In genomic region chr10:8917798-8918197, GRCm38 (mm10) we compare ENCODE assay signal across 29 mouse cellular contexts. TPM values are rescaled to one million over a fixed set of nuclear protein-coding genes. Genes with fewer than 3 reads are reported as not detected.
DNase-seq lines count a peak whose midpoint lies in the region; ATAC-seq and TF ChIP-seq lines count a peak whose summit lies in the region.
"Had no signal": no experiment of that assay in that cellular context is flagged by ENCODE, and none has a peak within 500 bp of the region (broad histone marks: within the 10 kb centered on the region; RNA-seq: fewer than 3 reads in every experiment).

No protein-coding gene starts in this region.

- H3K79me2 ChIP-seq in heart, adult 2 months (replicated peaks; ENCODE audit: control insufficient read depth, insufficient read depth, low read length) = no peaks in the 10 kb centered on the region

- TF ChIP-seq CTCF in heart, adult 2 months (IDR thresholded peaks at IDR 0.05) = no peak
- no peak for TF ChIP-seq CTCF in heart, postnatal 0 days (IDR thresholded peaks at IDR 0.05; ENCODE audit: low read depth)
- no peak for TF ChIP-seq CTCF in lung, postnatal 0 days (IDR thresholded peaks at IDR 0.05)

- peak overlapping the region; percentile 46 for H3K27ac ChIP-seq in heart, adult 2 months
- H3K27ac ChIP-seq in heart, postnatal 0 days (ENCODE audit: low read depth) = peak overlapping the region; percentile 70
- H3K27ac ChIP-seq in lung, postnatal 0 days (ENCODE audit: low read length) = peak overlapping the region; percentile 16; the same call in 1 of the 2 replicates
- no peak overlapping the region for H3K27ac ChIP-seq in intestine, embryonic 15.5 days
- H3K27ac ChIP-seq: embryonic facial prominence, embryonic 13.5 days; forebrain, embryonic 12.5 days; hindbrain, embryonic 14.5 days; limb, embryonic 13.5 days; midbrain, embryonic 15.5 days; neural tube, embryonic 13.5 days; stomach, embryonic 15.5 days had no signal

- no peak for TF ChIP-seq EP300 in heart, adult 2 months (IDR thresholded peaks at IDR 0.05; ENCODE audit: insufficient read depth, low read depth, low read length)
- TF ChIP-seq EP300 in heart, postnatal 0 days (IDR thresholded peaks at IDR 0.05; ENCODE audit: low read depth) = no peak
- no peak for TF ChIP-seq EP300 in lung, postnatal 0 days (IDR thresholded peaks at IDR 0.05)

- ATAC-seq in heart, postnatal 0 days (ENCODE audit: insufficient read depth, low read depth) = peak; percentile 60; the same call in 1 of the 2 replicates
- ATAC-seq in lung, postnatal 0 days = peak; percentile 62
- no peak for ATAC-seq in intestine, embryonic 15.5 days
- ATAC-seq: activated CD4-positive, CD25-positive, alpha-beta regulatory T cell, adult 4 months; inflammation-experienced regulatory T-cells, adult 6 months; midbrain, embryonic 15.5 days had no signal

- intact Hi-C loops in heart, adult 2 months (cut with DNase I) = no loop called here
- intact Hi-C loops in heart, postnatal 25 days (cut with DNase I) = no loop called here

- H3K4me3 ChIP-seq in heart, adult 2 months = no peak overlapping the region
- no peak overlapping the region for H3K4me3 ChIP-seq in heart, postnatal 0 days (ENCODE audit: low read depth, low read length)
- no peak overlapping the region for H3K4me3 ChIP-seq in lung, postnatal 0 days (ENCODE audit: low read depth, low read length)
- H3K4me3 ChIP-seq in intestine, embryonic 15.5 days (replicated peaks) = no peak overlapping the region
- H3K4me3 ChIP-seq: embryonic facial prominence, embryonic 13.5 days; erythroblast, embryonic 14.5 days; forebrain, embryonic 12.5 days; limb, embryonic 13.5 days; midbrain, embryonic 15.5 days; myocyte; neural tube, embryonic 13.5 days; stomach, embryonic 15.5 days had no signal

- H3K4me1 ChIP-seq in heart, adult 2 months (ENCODE audit: control insufficient read depth, insufficient read depth, low read length) = peaks cover 13% of the 10 kb centered on the region
- peaks cover 17% of the 10 kb centered on the region for H3K4me1 ChIP-seq in heart, postnatal 0 days (ENCODE audit: control insufficient read depth, insufficient read depth)
- H3K4me1 ChIP-seq in lung, postnatal 0 days (ENCODE audit: insufficient read depth, low read depth, low read length) = peaks cover 2% of the 10 kb centered on the region; the same call in 1 of the 2 replicates
- no peaks in the 10 kb centered on the region; the same call in 1 of the 2 replicates for H3K4me1 ChIP-seq in intestine, embryonic 15.5 days (replicated peaks)
- H3K4me1 ChIP-seq: neural tube, embryonic 13.5 days; stomach, embryonic 15.5 days had no signal

- peaks cover 3% of the 10 kb centered on the region; the same call in 1 of the 2 replicates for H3K36me3 ChIP-seq in heart, adult 2 months (ENCODE audit: control insufficient read depth, insufficient read depth, low read length)
- H3K36me3 ChIP-seq in heart, postnatal 0 days (replicated peaks; ENCODE audit: control insufficient read depth, insufficient read depth, low read length) = no peaks in the 10 kb centered on the region
- no peaks in the 10 kb centered on the region for H3K36me3 ChIP-seq in lung, postnatal 0 days (ENCODE audit: insufficient read depth, low read length)
- H3K36me3 ChIP-seq in intestine, embryonic 15.5 days = no peaks in the 10 kb centered on the region
- H3K36me3 ChIP-seq: embryonic facial prominence, embryonic 13.5 days; forebrain, embryonic 12.5 days; limb, embryonic 13.5 days; midbrain, embryonic 15.5 days; neural tube, embryonic 13.5 days; stomach, embryonic 15.5 days had no signal

- no peak overlapping the region for H3K4me2 ChIP-seq in heart, postnatal 0 days (ENCODE audit: low read depth, low read length)
- H3K4me2 ChIP-seq in lung, postnatal 0 days (replicated peaks; ENCODE audit: low read depth, low read length) = no peak overlapping the region
- H3K4me2 ChIP-seq in intestine, embryonic 15.5 days (replicated peaks) = no peak overlapping the region
- H3K4me2 ChIP-seq: embryonic facial prominence, embryonic 13.5 days; forebrain, embryonic 12.5 days; hindbrain, embryonic 14.5 days; limb, embryonic 13.5 days; midbrain, embryonic 15.5 days; neural tube, embryonic 13.5 days; stomach, embryonic 15.5 days had no signal

- TF ChIP-seq POLR2A in heart, adult 2 months (IDR thresholded peaks at IDR 0.05; ENCODE audit: insufficient read depth, low read depth, low read length) = no peak

- H3K27me3 ChIP-seq in heart, adult 2 months (ENCODE audit: control insufficient read depth, insufficient read depth, low read length) = no peaks in the 10 kb centered on the region
- no peaks in the 10 kb centered on the region for H3K27me3 ChIP-seq in heart, postnatal 0 days (ENCODE audit: control insufficient read depth, insufficient read depth, low read length)
- no peaks in the 10 kb centered on the region for H3K27me3 ChIP-seq in lung, postnatal 0 days (replicated peaks; ENCODE audit: insufficient read depth, low read length)
- no peaks in the 10 kb centered on the region for H3K27me3 ChIP-seq in intestine, embryonic 15.5 days (replicated peaks)
- H3K27me3 ChIP-seq: embryonic facial prominence, embryonic 13.5 days; forebrain, embryonic 12.5 days; limb, embryonic 13.5 days; midbrain, embryonic 15.5 days; neural tube, embryonic 13.5 days; stomach, embryonic 15.5 days had no signal

- no peak overlapping the region for H3K9ac ChIP-seq in heart, adult 2 months (ENCODE audit: low read depth, low read length)
- H3K9ac ChIP-seq in heart, postnatal 0 days (replicated peaks; ENCODE audit: low read depth, low read length) = no peak overlapping the region
- no peak overlapping the region for H3K9ac ChIP-seq in lung, postnatal 0 days (replicated peaks; ENCODE audit: low read depth)
- no peak overlapping the region for H3K9ac ChIP-seq in intestine, embryonic 15.5 days
- H3K9ac ChIP-seq: embryonic facial prominence, embryonic 13.5 days; forebrain, embryonic 12.5 days; hindbrain, embryonic 14.5 days; limb, embryonic 13.5 days; midbrain, embryonic 15.5 days; neural tube, embryonic 13.5 days; stomach, embryonic 15.5 days had no signal

- no peak for DNase-seq in heart, adult 2 months
- DNase-seq in heart, postnatal 25 days (ENCODE audit: low spot score) = no peak
- no peak for DNase-seq in heart, postnatal 0 days (ENCODE audit: low spot score)
- no peak for DNase-seq in heart, adult 11 months
- DNase-seq in lung, postnatal 0 days (ENCODE audit: low spot score) = no peak
- no peak for DNase-seq in lung, postnatal 10 days
- DNase-seq in gastrocnemius, postnatal 25 days = no peak
- DNase-seq: cerebellum, adult 2 months; cerebellum, postnatal 25 days; embryo, embryonic 11 days; heart, postnatal 4 days; kidney, adult 8-10 months; layer of hippocampus, adult 9-11 months; lung, adult 2 months; retina, postnatal 1 day; thymus, adult 2 months; thymus, postnatal 4 days had no signal

- no peaks in the 10 kb centered on the region for H3K9me3 ChIP-seq in heart, postnatal 0 days (replicated peaks; ENCODE audit: control insufficient read depth, low read length)
- H3K9me3 ChIP-seq in lung, postnatal 0 days (ENCODE audit: low read length) = no peaks in the 10 kb centered on the region
- H3K9me3 ChIP-seq in intestine, embryonic 15.5 days = no peaks in the 10 kb centered on the region
- H3K9me3 ChIP-seq: embryonic facial prominence, embryonic 13.5 days; forebrain, embryonic 12.5 days; limb, embryonic 13.5 days; midbrain, embryonic 15.5 days; neural tube, embryonic 13.5 days; stomach, embryonic 15.5 days had no signal

- WGBS in heart, adult 2 months = 38% methylated on average over 2 of the region's 2 CpGs
- WGBS in heart, postnatal 0 days = 33% methylated on average over 2 of the region's 2 CpGs
- 44% methylated on average over 2 of the region's 2 CpGs for WGBS in lung, postnatal 0 days
- WGBS in intestine, embryonic 15.5 days = 54% methylated on average over 2 of the region's 2 CpGs

RNA-seq across cellular contexts. Expression of gene Sash1, which starts 31.9 kb away (rescaled TPM):
- 10 to 100 TPM; 22.1 to 32.8 TPM for total RNA-seq in heart, adult 2 months (2021)
- polyA plus RNA-seq in heart, adult 2 months (2012; rRNA removed) = 10.0 and 15.9 TPM in 2 replicates
- 10 to 100 TPM; 26.8 to 31.1 TPM for total RNA-seq in heart, postnatal 25 days (2021)
- total RNA-seq in heart, postnatal 0 days (2014; rRNA removed; ENCODE audit: low replicate concordance) = 17.7 and 18.3 TPM in 2 replicates
- 3.8 and 3.9 TPM in 2 replicates for polyA plus RNA-seq in heart, postnatal 0 days (2015; fragmentation: Nextera tagmentation; extraction: Ambion mirVana)
- polyA plus RNA-seq in lung, postnatal 0 days (2015; fragmentation: Nextera tagmentation; extraction: Ambion mirVana) = 10.1 and 13.5 TPM in 2 replicates
- total RNA-seq in gastrocnemius, postnatal 25 days (2021) = 10 to 100 TPM; 13.4 to 16.9 TPM
- 5.7 TPM in 2 replicates for polyA plus RNA-seq in intestine, embryonic 15.5 days (2015; fragmentation: Nextera tagmentation; extraction: Ambion mirVana)
